Mouse (Mus musculus) megakaryocyte-erythroid progenitor cell, adult 5-6 weeks (primary cell): ENCODE measurements around the gene Tas1r2. TPM values are rescaled to one million over a fixed set of nuclear protein-coding genes. Genes with fewer than 3 reads are reported as not detected.

Experiments
- ATAC-seq: replicated peaks from 2 replicates; pipeline ENCODE4 v1.8.0; 2016; ENCODE audit warnings: mild to moderate bottlenecking, inconsistent platforms; ENCODE audit not compliant: severe bottlenecking, poor library complexity, low FRiP score, low TSS enrichment
- total RNA-seq, 2 experiments: library from RNA; stranded (forward) in 1 of 2; stranded (reverse) in 1 of 2; fragments of 200-1000, 215-1000 nt in 1 of 2; fragments of >200 nt in 1 of 2; fragmentation: Nextera tagmentation in 1 of 2; gene quantifications; 2 replicates each; pipeline ENCODE4 v1.2.3; 2014 to 2017

Tas1r2 gene
- total RNA-seq, 2 experiments from 2014 or later: not detected

- no peak for ATAC-seq
These were observed 17.0 kb upstream of the Tas1r2 start for GRCm38 (mm10) chr4:139636373-139636772.

DNA sequence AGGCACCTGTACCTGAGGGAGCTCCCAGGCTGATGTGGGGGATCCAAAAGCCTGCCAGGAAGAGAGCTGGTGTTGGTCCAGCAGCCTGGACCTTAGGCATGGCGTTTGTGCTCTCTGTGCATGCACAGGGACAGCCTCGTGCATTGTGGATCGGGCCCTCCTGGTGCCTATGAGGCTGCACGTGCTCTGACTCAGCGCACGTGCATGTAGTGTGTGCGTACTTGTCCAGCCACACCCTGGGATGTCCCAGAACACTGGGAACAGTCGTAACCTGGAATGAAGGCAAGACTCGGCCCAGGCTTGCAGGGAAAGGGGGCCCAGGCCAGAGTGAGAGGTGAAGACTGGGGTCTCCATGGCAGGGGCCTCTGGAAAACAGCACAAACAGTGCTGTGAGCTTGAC lies 15.5 kb upstream of the Tas1r2 start:
- no peak for ATAC-seq

DNA sequence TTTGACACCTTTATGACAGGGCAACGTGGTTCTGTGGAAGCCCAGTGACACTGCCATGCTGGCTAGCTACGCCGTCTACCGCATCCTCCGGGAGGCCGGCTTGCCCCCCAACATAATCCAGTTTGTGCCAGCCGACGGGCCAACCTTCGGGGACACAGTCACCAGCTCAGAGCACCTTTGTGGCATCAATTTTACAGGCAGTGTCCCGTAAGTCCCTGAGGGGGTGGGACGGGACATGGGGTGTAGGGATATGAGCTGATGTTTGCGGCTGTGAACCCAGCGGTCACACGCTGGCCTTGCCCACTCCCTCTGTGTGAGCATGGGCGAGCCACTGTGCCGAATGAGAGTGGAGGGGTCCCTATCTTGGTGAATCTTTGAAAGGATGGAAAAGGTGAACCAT lies 15.0 kb upstream of the Tas1r2 start:
- no peak for ATAC-seq

- peak; percentile 23 for ATAC-seq
These were observed 13.5 kb upstream of the Tas1r2 start for GRCm38 (mm10) chr4:139639801-139640200.

DNA sequence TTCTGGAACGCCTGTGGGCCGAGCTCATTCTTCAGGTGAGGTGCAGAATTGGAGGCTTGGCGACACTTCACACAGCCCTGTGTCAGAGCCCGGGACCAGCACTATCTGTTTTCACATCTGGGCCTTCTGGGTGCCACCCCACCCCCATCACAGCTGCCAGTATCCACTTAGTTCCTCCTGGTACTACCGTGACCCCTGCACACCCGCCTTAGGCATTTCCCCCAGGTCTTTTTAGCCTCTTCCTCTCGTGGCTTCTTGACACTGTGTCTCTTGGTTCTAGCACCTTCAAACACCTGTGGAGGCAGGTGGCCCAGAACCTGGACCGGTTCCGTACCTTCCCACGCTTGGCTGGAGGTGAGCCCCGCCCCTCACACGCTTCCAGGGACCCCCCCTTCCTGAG lies 13.0 kb upstream of the Tas1r2 start:
- peak; percentile 49 for ATAC-seq

- ATAC-seq: no peak
These were observed 12.6 kb upstream of the Tas1r2 start for GRCm38 (mm10) chr4:139640775-139641174.

DNA sequence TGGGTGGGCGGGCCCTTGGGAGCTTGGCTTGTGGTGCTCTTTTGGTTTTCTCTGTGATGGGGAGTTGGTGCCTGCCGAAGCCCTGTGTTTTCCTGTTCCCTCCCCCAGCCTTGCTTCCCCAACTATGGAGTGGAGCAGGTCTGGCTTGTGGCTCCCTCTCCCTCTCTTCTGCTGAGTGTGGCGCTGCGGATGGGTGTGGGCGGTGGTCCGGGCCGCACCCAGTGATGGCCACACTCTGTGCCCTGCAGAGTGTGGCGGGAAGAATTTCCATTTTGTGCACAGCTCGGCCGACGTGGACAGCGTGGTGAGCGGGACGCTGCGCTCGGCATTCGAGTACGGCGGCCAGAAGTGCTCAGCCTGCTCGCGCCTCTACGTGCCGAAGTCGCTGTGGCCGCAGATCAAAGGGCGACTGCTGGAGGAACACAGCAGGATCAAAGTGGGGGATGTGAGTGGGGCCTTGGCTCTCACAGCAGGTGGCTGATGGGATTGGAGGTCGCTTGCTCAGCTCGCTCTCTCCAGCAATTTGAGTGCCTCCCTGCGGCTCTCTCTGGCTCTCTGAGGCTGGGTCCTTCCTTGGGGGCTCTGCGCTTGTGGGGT lies 11.4 kb upstream of the Tas1r2 start:
- no peak for ATAC-seq

DNA sequence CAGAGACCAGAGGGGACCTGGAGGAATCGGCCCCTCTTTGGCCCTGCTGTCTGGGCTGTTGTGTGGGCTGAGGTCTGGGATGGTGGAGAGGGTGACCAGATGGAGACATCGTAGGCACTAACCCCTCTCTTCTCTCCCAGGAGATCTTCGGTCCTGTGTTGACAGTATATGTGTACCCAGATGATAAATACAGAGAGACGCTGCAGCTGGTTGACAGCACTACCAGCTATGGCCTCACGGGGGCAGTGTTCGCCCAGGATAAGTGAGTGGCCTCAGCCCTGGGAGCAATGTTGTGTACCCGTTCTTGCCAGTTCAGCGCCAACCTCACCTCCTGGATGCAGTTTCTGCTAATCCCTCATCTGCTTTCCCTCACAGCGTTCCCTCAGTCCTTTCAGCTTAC lies 9.4 kb upstream of the Tas1r2 start:
- peak; percentile 69 for ATAC-seq

- no peak for ATAC-seq
These were observed 6.4 kb upstream of the Tas1r2 start for GRCm38 (mm10) chr4:139646916-139647315.

GRCm38 (mm10) chr4:139650086-139650743 lies 3.1 kb upstream of the Tas1r2 start:
- no peak for ATAC-seq

DNA sequence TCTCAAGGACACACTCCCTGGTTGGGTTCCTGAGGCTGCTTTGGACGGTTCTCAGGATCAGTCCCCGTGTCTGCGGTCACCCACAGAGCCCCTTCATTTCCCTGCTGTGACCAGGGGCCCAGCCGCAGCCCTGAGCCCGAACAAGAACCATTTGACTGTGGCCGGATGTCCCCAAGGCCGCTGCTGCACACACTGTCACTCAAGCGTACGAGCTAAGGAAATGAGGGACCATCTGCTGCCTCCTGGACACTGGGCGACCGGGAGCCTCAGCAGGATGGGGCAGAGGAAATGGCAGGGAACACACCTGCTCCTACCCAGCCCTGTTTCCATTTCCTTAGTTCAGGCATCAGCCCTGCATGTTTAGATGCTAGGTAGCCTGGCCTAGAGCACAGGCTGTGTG lies 2.4 kb upstream of the Tas1r2 start:
- no peak for ATAC-seq

DNA sequence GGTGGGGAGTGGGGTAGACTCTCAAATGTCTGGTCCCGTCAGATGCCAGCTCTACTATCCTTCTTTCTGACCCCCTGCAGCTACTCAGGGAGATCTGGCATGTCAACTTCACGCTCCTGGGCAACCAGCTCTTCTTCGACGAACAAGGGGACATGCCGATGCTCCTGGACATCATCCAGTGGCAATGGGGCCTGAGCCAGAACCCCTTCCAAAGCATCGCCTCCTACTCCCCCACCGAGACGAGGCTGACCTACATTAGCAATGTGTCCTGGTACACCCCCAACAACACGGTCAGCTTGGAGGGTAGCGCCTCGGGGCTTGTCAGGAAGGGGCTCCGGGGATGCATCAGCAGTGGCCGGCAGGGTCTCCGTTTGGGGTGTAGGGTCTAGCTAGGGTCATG lies 8.6 kb downstream of the Tas1r2 start:
- ATAC-seq: no peak

- ATAC-seq: no peak
These were observed 14.3 kb downstream of the Tas1r2 start for GRCm38 (mm10) chr4:139667632-139668031.

- peak; percentile 89 for ATAC-seq
These were observed 16.5 kb downstream of the Tas1r2 start for GRCm38 (mm10) chr4:139669847-139670246.

GRCm38 (mm10) chr4:139675696-139676095 lies 22.4 kb downstream of the Tas1r2 start:
- no peak for ATAC-seq

DNA sequence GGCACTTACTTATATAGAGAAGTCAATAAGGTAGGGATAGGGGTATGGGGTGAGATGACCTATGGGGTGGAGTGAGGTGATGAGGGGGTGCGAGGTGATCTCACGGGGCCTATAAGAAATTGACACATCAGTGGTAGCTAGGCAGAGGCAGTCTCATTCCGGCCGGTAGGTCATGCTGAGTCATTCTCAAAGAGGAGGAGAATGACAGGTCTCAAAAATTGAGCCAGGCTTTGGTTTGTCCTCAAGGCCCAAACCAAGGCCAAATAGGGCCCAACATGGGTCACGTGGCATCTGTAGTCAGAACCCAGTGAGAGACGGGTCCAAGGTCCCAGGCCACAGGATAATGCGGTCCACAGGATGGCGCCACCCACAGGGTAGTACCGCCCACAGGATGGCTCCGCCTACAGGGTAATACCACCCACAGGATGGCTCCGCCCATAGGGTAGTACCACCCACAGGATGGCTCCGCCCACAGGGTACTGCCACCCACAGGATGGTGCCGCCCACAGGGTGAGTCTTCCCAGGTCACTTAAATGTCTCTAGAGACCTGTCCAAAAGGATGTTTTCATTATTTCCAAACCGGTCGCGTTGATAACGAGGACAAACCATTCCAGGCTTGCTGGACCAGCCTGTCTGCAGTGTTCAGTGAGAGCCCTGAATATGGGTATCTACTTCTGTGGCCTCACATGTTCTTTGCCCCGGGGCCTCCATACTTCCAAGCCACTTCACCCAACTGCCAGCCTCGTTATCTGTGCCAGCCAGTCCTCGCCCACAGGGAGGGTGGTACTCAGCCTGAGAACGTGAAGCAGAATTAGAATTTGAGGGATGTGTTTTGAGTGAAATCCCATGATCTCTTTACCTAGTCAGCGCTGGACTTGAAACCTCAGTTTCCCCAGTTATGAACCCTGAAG lies 30.6 kb downstream of the Tas1r2 start:
- ATAC-seq: peak; percentile 97

DNA sequence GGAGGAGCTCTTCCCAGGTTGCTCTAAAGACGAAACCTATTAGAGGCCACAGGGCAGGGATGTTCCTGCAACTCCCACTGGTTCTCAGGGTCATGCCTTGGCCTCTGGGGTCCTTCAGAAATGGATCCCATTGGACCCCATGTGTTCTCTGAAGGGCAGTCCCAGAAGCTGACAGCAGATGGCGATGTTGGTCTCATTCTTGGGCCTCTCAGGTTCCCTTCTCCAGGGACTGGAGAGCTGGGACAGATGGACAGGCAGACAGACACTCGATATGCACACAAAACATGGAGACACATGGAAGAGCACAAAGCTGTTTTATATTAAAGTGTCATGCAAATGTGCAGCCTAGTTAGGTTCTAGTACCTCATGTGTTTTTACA lies 31.3 kb downstream of the Tas1r2 start:
- peak; percentile 48 for ATAC-seq

- ATAC-seq: no peak
These were observed 34.7 kb downstream of the Tas1r2 start for GRCm38 (mm10) chr4:139688058-139688457.

GRCm38 (mm10) chr4:139689627-139690269 lies 36.4 kb downstream of the Tas1r2 start:
- no peak for ATAC-seq

GRCm38 (mm10) chr4:139693315-139693714 lies 40.0 kb downstream of the Tas1r2 start:
- no peak for ATAC-seq
